Mouse (Mus musculus) intestine, postnatal 0 days (tissue): ENCODE data around the gene Pdcd4. TPM values are rescaled to one million over a fixed set of nuclear protein-coding genes. Genes with fewer than 3 reads are reported as not detected.
"Not testable (repeated sequence)": the region's sequence is repeated elsewhere in the genome, so short reads cannot be mapped to it uniquely, and the experiment has no call there.

ENCODE experiments used
- ATAC-seq: fragments of 200-750 bp; cut with Nextera tagmentation; 2 replicates; pipeline ENCODE4 v1.8.0; 2017; ENCODE audit warnings: mild to moderate bottlenecking, moderate TSS enrichment, moderate library complexity
- H3K27ac ChIP-seq: fragments of 300-500 bp; sonication (generic); 2 replicates; pipeline ENCODE4 v1.5.1; 2014; ENCODE audit warnings: mild to moderate bottlenecking, low read depth, low read length, moderate library complexity
- H3K27me3 ChIP-seq: fragments of 300-500 bp; sonication (generic); replicated peaks from 2 replicates; pipeline ENCODE4 v1.6.1; 2014; ENCODE audit warnings: low read length, mixed read lengths; ENCODE audit not compliant: control insufficient read depth, insufficient read depth
- H3K36me3 ChIP-seq: fragments of 300-500 bp; sonication (generic); 2 replicates; pipeline ENCODE4 v1.6.1; 2014; ENCODE audit warnings: mild to moderate bottlenecking, moderate library complexity; ENCODE audit not compliant: control insufficient read depth, insufficient read depth
- H3K4me1 ChIP-seq: fragments of 300-500 bp; sonication (generic); replicated peaks from 2 replicates; pipeline ENCODE4 v1.6.1; 2014; ENCODE audit warnings: antibody characterized with exemption, low read length, mixed read lengths; ENCODE audit not compliant: control insufficient read depth, insufficient read depth
- H3K4me2 ChIP-seq: fragments of 300-500 bp; sonication (generic); replicated peaks from 2 replicates; pipeline ENCODE4 v1.6.1; 2014; ENCODE audit warnings: low read depth, mild to moderate bottlenecking, moderate library complexity
- H3K4me3 ChIP-seq: fragments of 300-500 bp; sonication (generic); 2 replicates; pipeline ENCODE4 v1.5.1; 2014; ENCODE audit warnings: low read depth, low read length
- H3K9ac ChIP-seq: fragments of 300-500 bp; sonication (generic); 2 replicates; pipeline ENCODE4 v1.6.1; 2014; ENCODE audit warnings: mild to moderate bottlenecking, low read depth, low read length
- H3K9me3 ChIP-seq: fragments of 300-500 bp; sonication (generic); 2 replicates; pipeline ENCODE4 v1.6.1; 2016; ENCODE audit warnings: mixed run types; ENCODE audit not compliant: control insufficient read depth
- CTCF ChIP-seq: sonication (generic); IDR thresholded peaks from 2 replicates; pipeline ENCODE4 v1.5.1; 2016; ENCODE audit warnings: low read depth, mild to moderate bottlenecking, control low read depth, antibody characterized with exemption, moderate library complexity
- WGBS: fragments of 180-500 bp; shearing (Covaris S2); extraction: QIAGEN DNeasy Blood & Tissue Kit; methylation state at CpG from one replicate; pipeline ENCODE4 v1.1.7; 2014; 5-methylcytosine and 5-hydroxymethylcytosine counted together
- polyA plus RNA-seq: library from polyadenylated mRNA; unstranded; fragments of >200 nt; fragmentation: Nextera tagmentation; extraction: Ambion mirVana; gene quantifications from 2 replicates; pipeline ENCODE4 v1.2.1, GENCODE M21; 2015

The Pdcd4 gene
- polyA plus RNA-seq, 1 experiment from 2014 or later, result 65.5 TPM

GRCm38 (mm10) chr19:53914950-53915349 lies 22.9 kb downstream of the Pdcd4 start:
- Histone ChIP-seq H3K27ac (no peak overlapping the region), H3K9me3 (no peaks in the 10 kb centered on the region), H3K4me3 (no peak overlapping the region), H3K9ac (no peak overlapping the region), H3K27me3 (no peaks in the 10 kb centered on the region), H3K4me2 (no peak overlapping the region), H3K36me3 (peaks cover 66% of the 10 kb centered on the region), H3K4me1 (no peaks in the 10 kb centered on the region)
- no peak for ATAC-seq
- 81% methylated on average over 4 of the region's 4 CpGs for WGBS
- TF ChIP-seq CTCF, result no peak

GRCm38 (mm10) chr19:53919541-53919940 lies 27.5 kb downstream of the Pdcd4 start:
- Histone ChIP-seq H3K27me3 (no peaks in the 10 kb centered on the region), H3K4me1 (no peaks in the 10 kb centered on the region), H3K4me2 (no peak overlapping the region), H3K27ac (no peak overlapping the region), H3K9ac (no peak overlapping the region), H3K36me3 (peaks cover 67% of the 10 kb centered on the region), H3K9me3 (no peaks in the 10 kb centered on the region), H3K4me3 (no peak overlapping the region)
- TF ChIP-seq CTCF, result no peak
- WGBS, result 80% methylated on average over 10 of the region's 10 CpGs
- ATAC-seq, result no peak

GRCm38 (mm10) chr19:53921996-53922395 lies 30.0 kb downstream of the Pdcd4 start:
- H3K27me3 ChIP-seq, H3K9me3 ChIP-seq, H3K9ac ChIP-seq, ATAC-seq, H3K27ac ChIP-seq, H3K4me1 ChIP-seq, H3K4me2 ChIP-seq, H3K4me3 ChIP-seq: not testable (repeated sequence)
- peaks cover 58% of the 10 kb centered on the region for H3K36me3 ChIP-seq
- 91% methylated on average over 3 of the region's 3 CpGs for WGBS

GRCm38 (mm10) chr19:53925338-53925751 lies 33.3 kb downstream of the Pdcd4 start:
- no peak for ATAC-seq
- Histone ChIP-seq H3K9ac (no peak overlapping the region), H3K9me3 (no peaks in the 10 kb centered on the region), H3K27ac (no peak overlapping the region), H3K27me3 (no peaks in the 10 kb centered on the region), H3K4me2 (no peak overlapping the region), H3K4me3 (no peak overlapping the region), H3K36me3 (peaks cover 60% of the 10 kb centered on the region), H3K4me1 (no peaks in the 10 kb centered on the region)
- peak; percentile 57 for TF ChIP-seq CTCF
- WGBS, result 77% methylated on average over 2 of the region's 2 CpGs

GRCm38 (mm10) chr19:53926705-53927104 lies 34.7 kb downstream of the Pdcd4 start:
- Histone ChIP-seq H3K9me3 (no peaks in the 10 kb centered on the region), H3K36me3 (peaks cover 62% of the 10 kb centered on the region), H3K9ac (no peak overlapping the region), H3K4me2 (no peak overlapping the region), H3K4me3 (no peak overlapping the region), H3K27me3 (no peaks in the 10 kb centered on the region), H3K4me1 (no peaks in the 10 kb centered on the region), H3K27ac (no peak overlapping the region)
- 86% methylated on average over 1 of the region's 1 CpGs for WGBS
- no peak for ATAC-seq
- no peak for TF ChIP-seq CTCF

- no peaks in the 10 kb centered on the region for H3K9me3 ChIP-seq
- TF ChIP-seq CTCF, result no peak
- ATAC-seq, result no peak
- no peak overlapping the region for H3K4me2 ChIP-seq
- no peak overlapping the region for H3K4me3 ChIP-seq
- H3K27me3 ChIP-seq, result no peaks in the 10 kb centered on the region
- 86% methylated on average over 3 of the region's 3 CpGs for WGBS
- no peak overlapping the region for H3K9ac ChIP-seq
- peaks cover 49% of the 10 kb centered on the region for H3K36me3 ChIP-seq
- H3K27ac ChIP-seq, result no peak overlapping the region
- H3K4me1 ChIP-seq, result no peaks in the 10 kb centered on the region
Measured at GRCm38 (mm10) chr19:53929218-53929617, 37.2 kb downstream of the Pdcd4 start.

GRCm38 (mm10) chr19:53933050-53933449 lies 41.0 kb downstream of the Pdcd4 start:
- H3K36me3 ChIP-seq, result peaks cover 34% of the 10 kb centered on the region
- no peak overlapping the region for H3K9ac ChIP-seq
- TF ChIP-seq CTCF, result no peak
- no peaks in the 10 kb centered on the region for H3K4me1 ChIP-seq
- no peaks in the 10 kb centered on the region for H3K9me3 ChIP-seq
- H3K27ac ChIP-seq, result no peak overlapping the region
- ATAC-seq, result no peak
- H3K27me3 ChIP-seq, result no peaks in the 10 kb centered on the region
- H3K4me2 ChIP-seq, result no peak overlapping the region
- H3K4me3 ChIP-seq, result no peak overlapping the region
